Mouse (Mus musculus) stomach, embryonic 14.5 days (tissue): ENCODE results near the gene G6pc3. TPM values are rescaled to one million over a fixed set of nuclear protein-coding genes. Genes with fewer than 3 reads are reported as not detected.
A peak's percentile ranks its signal among the peaks of the same experiment; 100 is the strongest.

Experiments
- ATAC-seq: fragments of 200-750 bp; cut with Nextera tagmentation; 2 replicates; pipeline ENCODE4 v1.8.0; 2017; ENCODE audit warnings: low read depth, moderate TSS enrichment; ENCODE audit not compliant: insufficient number of reproducible peaks, insufficient read depth, low FRiP score
- H3K27ac ChIP-seq: fragments of 300-500 bp; sonication (generic); 2 replicates; pipeline ENCODE4 v1.5.1; 2014; ENCODE audit warnings: mild to moderate bottlenecking, low read length, moderate library complexity, mixed read lengths
- H3K27me3 ChIP-seq: fragments of 300-500 bp; sonication (generic); 2 replicates; pipeline ENCODE4 v1.6.1; 2014; ENCODE audit warnings: low read length, control low read depth, mixed read lengths; ENCODE audit not compliant: control insufficient read depth, insufficient read depth
- H3K36me3 ChIP-seq: fragments of 300-500 bp; sonication (generic); 2 replicates; pipeline ENCODE4 v1.6.1; 2014; ENCODE audit warnings: mild to moderate bottlenecking, control low read depth, low read length, moderate library complexity, mixed read lengths; ENCODE audit not compliant: control insufficient read depth, insufficient read depth
- H3K4me1 ChIP-seq: fragments of 300-500 bp; sonication (generic); 2 replicates; pipeline ENCODE4 v1.6.1; 2014; ENCODE audit warnings: low read length, control low read depth, mixed read lengths; ENCODE audit not compliant: control insufficient read depth, insufficient read depth
- H3K4me2 ChIP-seq: fragments of 300-500 bp; sonication (generic); replicated peaks from 2 replicates; pipeline ENCODE4 v1.6.1; 2014; ENCODE audit warnings: low read depth, low read length, control low read depth
- H3K4me3 ChIP-seq: fragments of 300-500 bp; sonication (generic); 2 replicates; pipeline ENCODE4 v1.5.1; 2014; ENCODE audit warnings: low read depth, low read length, control low read depth
- H3K9ac ChIP-seq: fragments of 300-500 bp; sonication (generic); replicated peaks from 2 replicates; pipeline ENCODE4 v1.6.1; 2014; ENCODE audit warnings: low read depth, mild to moderate bottlenecking, control low read depth, low read length, moderate library complexity, mixed read lengths
- H3K9me3 ChIP-seq: fragments of 300-500 bp; sonication (generic); 2 replicates; pipeline ENCODE4 v1.6.1; 2016; ENCODE audit warnings: low read depth, low read length, control low read depth; ENCODE audit not compliant: control insufficient read depth
- WGBS: fragments of 180-500 bp; shearing (Covaris S2); extraction: QIAGEN DNeasy Blood & Tissue Kit; methylation state at CpG from one replicate; pipeline ENCODE4 v1.1.7; 2014; 5-methylcytosine and 5-hydroxymethylcytosine counted together
- polyA plus RNA-seq: library from polyadenylated mRNA; unstranded; fragments of >200 nt; fragmentation: Nextera tagmentation; extraction: Ambion mirVana; gene quantifications from 2 replicates; pipeline ENCODE4 v1.2.1, GENCODE M21; 2014

G6pc3 gene
- 34.4 and 36.6 TPM in 2 replicates for polyA plus RNA-seq

DNA sequence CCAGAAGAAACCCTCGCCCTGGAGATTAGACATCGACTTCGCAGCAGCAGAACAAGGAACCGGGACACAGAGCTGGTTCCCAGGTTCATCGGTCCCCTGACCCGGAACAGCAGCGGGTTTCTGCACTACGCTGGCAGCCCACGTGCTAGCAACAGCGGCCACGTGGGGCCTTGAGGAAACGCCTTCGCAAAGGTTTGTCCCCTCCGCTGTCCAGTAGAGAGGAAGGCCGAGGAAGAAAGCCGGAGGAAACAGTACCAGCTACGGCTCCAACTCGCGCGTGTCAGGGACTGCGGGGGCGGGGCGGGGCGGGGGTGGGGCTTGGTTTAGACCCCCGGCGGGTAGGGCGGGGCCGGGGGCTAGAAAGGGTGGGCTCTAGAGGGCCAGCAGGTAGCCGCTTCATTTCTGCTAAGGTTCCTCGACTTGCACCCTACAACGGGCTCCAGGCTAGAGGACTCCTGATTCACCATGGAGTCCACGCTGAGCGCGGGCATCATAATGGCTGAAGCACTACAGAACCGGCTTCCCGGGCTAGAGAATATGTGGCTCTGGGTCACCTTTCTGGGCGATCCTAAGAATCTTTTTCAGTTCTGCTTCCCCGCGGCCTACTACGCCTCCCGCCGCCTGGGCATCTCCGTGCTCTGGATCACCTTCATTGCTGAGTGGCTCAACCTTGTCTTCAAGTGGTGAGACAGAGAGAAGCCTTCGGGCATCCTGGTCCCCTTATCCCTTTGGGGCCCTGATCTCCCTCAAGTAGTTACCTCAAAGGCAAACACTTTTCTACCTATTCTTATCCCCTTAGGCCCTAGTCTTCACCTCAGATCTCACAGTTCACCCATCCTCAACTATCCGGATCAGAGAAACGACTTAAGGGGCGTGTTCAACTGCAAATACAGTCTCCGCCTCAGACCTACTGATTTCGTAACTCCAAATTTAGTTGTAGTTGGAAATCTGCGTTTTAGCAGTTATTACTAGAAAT, at the start of gene G6pc3:
Gene G6pc3, plus strand, starts transcription at position 160 of the 976 bp plus-strand sequence.
- no peaks in the 10 kb centered on the region for H3K9me3 ChIP-seq

DNA sequence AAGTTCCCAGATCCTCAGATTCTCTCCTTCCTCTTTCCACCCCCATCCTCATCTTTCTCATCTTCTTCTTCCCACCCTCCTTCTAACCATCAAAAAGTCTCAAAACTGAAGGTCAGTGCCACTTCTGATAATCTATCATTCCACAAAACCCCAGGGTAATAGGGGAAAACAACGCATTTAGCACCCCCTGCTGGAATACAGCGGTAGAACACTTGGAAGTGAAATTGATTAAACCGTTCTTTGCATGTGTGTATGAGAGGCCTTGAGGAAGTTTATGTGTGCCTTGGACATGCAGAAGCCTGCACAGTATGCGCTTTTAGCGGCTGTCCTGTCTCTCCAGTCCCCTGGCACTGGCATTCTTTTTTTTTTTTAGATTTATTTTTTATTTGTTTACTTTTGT, 48.9 kb upstream of the G6pc3 start:
- peaks cover 9% of the 10 kb centered on the region for H3K27me3 ChIP-seq
- H3K27ac ChIP-seq, result no peak overlapping the region
- no peaks in the 10 kb centered on the region for H3K36me3 ChIP-seq
- WGBS, result 3% methylated on average over 5 of the region's 5 CpGs
- ATAC-seq, result no peak
- H3K9me3 ChIP-seq, result no peaks in the 10 kb centered on the region
- no peak overlapping the region for H3K9ac ChIP-seq
- no peak overlapping the region for H3K4me3 ChIP-seq
- H3K4me2 ChIP-seq, result no peak overlapping the region
- peaks cover 6% of the 10 kb centered on the region; the same call in 1 of the 2 replicates for H3K4me1 ChIP-seq

More for the DNA sequence above, at the start of gene G6pc3:
- H3K9ac ChIP-seq, result peak within 1 kb of the TSS; percentile 18
- H3K4me2 ChIP-seq, result peak within 1 kb of the TSS; percentile 72
- ATAC-seq, result peak; percentile 85
- no peaks in the 10 kb centered on the region for H3K27me3 ChIP-seq
- H3K4me1 ChIP-seq, result peaks cover 9% of the 10 kb centered on the region; the same call in 1 of the 2 replicates
- peak within 1 kb of the TSS; percentile 64 for H3K4me3 ChIP-seq
- H3K36me3 ChIP-seq, result peaks cover 15% of the 10 kb centered on the region
- H3K27ac ChIP-seq, result peak within 1 kb of the TSS; percentile 45; the same call in 1 of the 2 replicates
- WGBS, result 1% methylated on average over 50 of the region's 50 CpGs

DNA sequence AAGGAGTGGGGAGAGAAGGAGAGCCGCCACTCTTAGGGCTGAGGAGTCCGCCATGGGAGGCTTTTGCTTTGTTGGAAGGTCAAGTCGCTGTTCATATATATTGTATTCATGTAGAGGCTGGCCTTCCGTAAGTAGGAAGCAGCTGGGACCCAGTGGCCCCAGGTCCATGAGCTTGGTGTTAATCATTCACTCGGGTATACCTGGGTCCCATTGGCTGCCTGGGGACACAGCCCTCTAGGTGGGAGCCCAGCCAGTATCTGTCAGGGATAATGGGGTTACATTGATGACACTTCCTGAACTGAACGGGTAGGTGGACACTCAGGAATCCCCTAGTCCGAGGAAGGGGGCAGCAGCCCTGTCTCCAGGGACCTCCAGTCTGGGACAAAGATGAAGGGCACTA, 47.1 kb upstream of the G6pc3 start:
- 53% methylated on average over 7 of the region's 7 CpGs for WGBS
- no peaks in the 10 kb centered on the region for H3K9me3 ChIP-seq
- peaks cover 14% of the 10 kb centered on the region; the same call in 1 of the 2 replicates for H3K4me1 ChIP-seq
- no peak overlapping the region for H3K4me2 ChIP-seq
- peaks cover 28% of the 10 kb centered on the region for H3K27me3 ChIP-seq
- no peak overlapping the region for H3K27ac ChIP-seq
- H3K36me3 ChIP-seq, result no peaks in the 10 kb centered on the region
- ATAC-seq, result no peak
- no peak overlapping the region for H3K4me3 ChIP-seq
- H3K9ac ChIP-seq, result no peak overlapping the region

GRCm38 (mm10) chr11:102144957-102145470, 44.4 kb upstream of the G6pc3 start:
- 23% methylated on average over 13 of the region's 13 CpGs for WGBS
- Histone ChIP-seq H3K4me2 (peak overlapping the region; percentile 38), H3K9ac (no peak overlapping the region), H3K4me3 (peak overlapping the region; percentile 28), H3K36me3 (no peaks in the 10 kb centered on the region), H3K27ac (no peak overlapping the region), H3K27me3 (peaks cover 42% of the 10 kb centered on the region), H3K9me3 (no peaks in the 10 kb centered on the region), H3K4me1 (peaks cover 14% of the 10 kb centered on the region; the same call in 1 of the 2 replicates)
- no peak; the same call in 1 of the 2 replicates for ATAC-seq

GRCm38 (mm10) chr11:102145471-102146001, 43.9 kb upstream of the G6pc3 start, which contains the start of gene Nags:
TSS of gene Nags (plus strand) at chr11:102145513.
- Histone ChIP-seq H3K9ac (no peak within 1 kb of the TSS), H3K27me3 (peaks cover 42% of the 10 kb centered on the region)
- 3% methylated on average over 41 of the region's 50 CpGs for WGBS

GRCm38 (mm10) chr11:102146005-102146404, 43.4 kb upstream of the G6pc3 start:
- Histone ChIP-seq H3K4me2 (0 out of 2 replicates have a peak overlapping the region, but pooled peaks have one; percentile 38), H3K27me3 (peaks cover 42% of the 10 kb centered on the region), H3K36me3 (no peaks in the 10 kb centered on the region), H3K4me1 (peaks cover 14% of the 10 kb centered on the region; the same call in 1 of the 2 replicates), H3K9me3 (no peaks in the 10 kb centered on the region), H3K4me3 (peak overlapping the region; percentile 28), H3K9ac (no peak overlapping the region), H3K27ac (no peak overlapping the region)
- no peak for ATAC-seq
- WGBS, result 8% methylated on average over 16 of the region's 16 CpGs

More at GRCm38 (mm10) chr11:102145471-102146001, 43.9 kb upstream of the G6pc3 start, which contains the start of gene Nags:
- Histone ChIP-seq H3K4me2 (peak within 1 kb of the TSS; percentile 38), H3K4me3 (peak within 1 kb of the TSS; percentile 28), H3K36me3 (no peaks in the 10 kb centered on the region), H3K27ac (no peak within 1 kb of the TSS), H3K4me1 (peaks cover 14% of the 10 kb centered on the region; the same call in 1 of the 2 replicates), H3K9me3 (no peaks in the 10 kb centered on the region)
- ATAC-seq, result no peak

GRCm38 (mm10) chr11:102146531-102146930, 42.9 kb upstream of the G6pc3 start:
- H3K4me2 ChIP-seq, result no peak overlapping the region

More at GRCm38 (mm10) chr11:102146531-102146930, 42.9 kb upstream of the G6pc3 start:
- no peak overlapping the region for H3K9ac ChIP-seq
- peaks cover 42% of the 10 kb centered on the region for H3K27me3 ChIP-seq
- no peaks in the 10 kb centered on the region for H3K9me3 ChIP-seq
- no peaks in the 10 kb centered on the region for H3K36me3 ChIP-seq
- peak overlapping the region; percentile 28; the same call in 1 of the 2 replicates for H3K4me3 ChIP-seq
- peaks cover 14% of the 10 kb centered on the region; the same call in 1 of the 2 replicates for H3K4me1 ChIP-seq
- 7% methylated on average over 17 of the region's 17 CpGs for WGBS
- ATAC-seq, result no peak
- no peak overlapping the region for H3K27ac ChIP-seq
